Mouse (Mus musculus): ENCODE data around the gene Tek.

The Tek gene

GRCm38 (mm10) chr4:94826891-94827290 lies 87.8 kb downstream of the Tek start:
- no peak for DNase-seq

GRCm38 (mm10) chr4:94827429-94827828 lies 88.3 kb downstream of the Tek start:
- no peak for DNase-seq

GRCm38 (mm10) chr4:94829924-94830386 lies 90.9 kb downstream of the Tek start:
- no peak for DNase-seq

GRCm38 (mm10) chr4:94837061-94837460 lies 98.0 kb downstream of the Tek start:
- no peak for DNase-seq

- no peak for DNase-seq
Observed at GRCm38 (mm10) chr4:94853301-94853700, 114.2 kb downstream of the Tek start.

- DNase-seq = no peak
Observed at GRCm38 (mm10) chr4:94854270-94854669, 115.2 kb downstream of the Tek start.

- DNase-seq = no peak
Observed at GRCm38 (mm10) chr4:94855201-94855600, 116.1 kb downstream of the Tek start.

GRCm38 (mm10) chr4:94900744-94901143 lies 161.7 kb downstream of the Tek start:
- no peak for DNase-seq

GRCm38 (mm10) chr4:94901780-94902179 lies 162.7 kb downstream of the Tek start:
- DNase-seq = no peak

Measured in cerebellum, adult 9-11 months (tissue).